Mouse (Mus musculus) limb, embryonic 12.5 days (tissue): ENCODE results near the gene Krt81. TPM values are rescaled to one million over a fixed set of nuclear protein-coding genes. Genes with fewer than 3 reads are reported as not detected.

Source experiments
- ATAC-seq: fragments of 200-750 bp; cut with Nextera tagmentation; 2 replicates; pipeline ENCODE4 v1.8.0; 2017; ENCODE audit warnings: low read depth, moderate TSS enrichment; ENCODE audit not compliant: insufficient number of reproducible peaks, insufficient read depth, low FRiP score, low TSS enrichment
- H3K27ac ChIP-seq: fragments of 300-500 bp; sonication (generic); 2 replicates; pipeline ENCODE4 v1.5.1; 2016; ENCODE audit warnings: mild to moderate bottlenecking, moderate library complexity
- H3K27me3 ChIP-seq: fragments of 300-500 bp; sonication (generic); 2 replicates; pipeline ENCODE4 v1.6.1; 2016; ENCODE audit warnings: mild to moderate bottlenecking, moderate library complexity
- H3K36me3 ChIP-seq: fragments of 300-500 bp; sonication (generic); 2 replicates; pipeline ENCODE4 v1.6.1; 2016; ENCODE audit warnings: mild to moderate bottlenecking, moderate library complexity
- H3K4me1 ChIP-seq: fragments of 300-500 bp; sonication (generic); replicated peaks from 2 replicates; pipeline ENCODE4 v1.6.1; 2016
- H3K4me2 ChIP-seq: fragments of 300-500 bp; sonication (generic); 2 replicates; pipeline ENCODE4 v1.6.1; 2016; ENCODE audit warnings: mild to moderate bottlenecking, moderate library complexity
- H3K4me3 ChIP-seq: fragments of 300-500 bp; sonication (generic); replicated peaks from 2 replicates; pipeline ENCODE4 v1.5.1; 2016; ENCODE audit warnings: mild to moderate bottlenecking
- H3K9ac ChIP-seq: fragments of 300-500 bp; sonication (generic); replicated peaks from 2 replicates; pipeline ENCODE4 v1.6.1; 2016; ENCODE audit warnings: mild to moderate bottlenecking, moderate library complexity
- H3K9me3 ChIP-seq: fragments of 300-500 bp; sonication (generic); 2 replicates; pipeline ENCODE4 v1.6.1; 2016; ENCODE audit warnings: mild to moderate bottlenecking, moderate library complexity
- WGBS: fragments of 180-500 bp; shearing (Covaris S2); methylation state at CpG from one replicate; pipeline ENCODE4 v1.1.7; 2016; 5-methylcytosine and 5-hydroxymethylcytosine counted together
- polyA plus RNA-seq: library from polyadenylated mRNA; unstranded; fragments of >200 nt; fragmentation: Nextera tagmentation; extraction: Ambion mirVana; gene quantifications from 2 replicates; pipeline ENCODE4 v1.2.1, GENCODE M21; 2016

Krt81 gene
- not detected in 2 replicates for polyA plus RNA-seq

GRCm38 (mm10) chr15:101463651-101464050 lies at the start of gene Krt81:
Gene Krt81, minus strand, starts transcription at chr15:101463751.
- ATAC-seq = no peak

GRCm38 (mm10) chr15:101508247-101508646 lies 44.7 kb upstream of the Krt81 start:
- Histone ChIP-seq H3K4me2 (no peak overlapping the region), H3K27ac (no peak overlapping the region), H3K4me3 (no peak overlapping the region), H3K4me1 (no peaks in the 10 kb centered on the region), H3K9ac (no peak overlapping the region), H3K27me3 (no peaks in the 10 kb centered on the region), H3K9me3 (no peaks in the 10 kb centered on the region), H3K36me3 (no peaks in the 10 kb centered on the region)
- 70% methylated on average over 9 of the region's 9 CpGs for WGBS
- no peak for ATAC-seq

More at GRCm38 (mm10) chr15:101463651-101464050, at the start of gene Krt81:
- H3K4me1 ChIP-seq = no peaks in the 10 kb centered on the region
- no peaks in the 10 kb centered on the region for H3K9me3 ChIP-seq
- H3K27ac ChIP-seq = no peak within 1 kb of the TSS
- H3K4me2 ChIP-seq = no peak within 1 kb of the TSS
- H3K27me3 ChIP-seq = peaks cover 6% of the 10 kb centered on the region; the same call in 1 of the 2 replicates
- no peaks in the 10 kb centered on the region for H3K36me3 ChIP-seq
- H3K4me3 ChIP-seq = no peak within 1 kb of the TSS
- WGBS = 75% methylated on average over 13 of the region's 13 CpGs
- no peak within 1 kb of the TSS for H3K9ac ChIP-seq

- Histone ChIP-seq H3K4me3 (no peak overlapping the region), H3K4me1 (no peaks in the 10 kb centered on the region), H3K9me3 (no peaks in the 10 kb centered on the region), H3K36me3 (no peaks in the 10 kb centered on the region), H3K9ac (no peak overlapping the region), H3K27me3 (peaks cover under 1% of the 10 kb centered on the region; the same call in 1 of the 2 replicates), H3K27ac (no peak overlapping the region), H3K4me2 (no peak overlapping the region)
- 60% methylated on average over 14 of the region's 14 CpGs for WGBS
- no peak for ATAC-seq
Observed at GRCm38 (mm10) chr15:101506896-101507758, 43.6 kb upstream of the Krt81 start.

GRCm38 (mm10) chr15:101497181-101497580 lies 33.6 kb upstream of the Krt81 start:
- H3K9me3 ChIP-seq = no peaks in the 10 kb centered on the region
- no peak overlapping the region for H3K27ac ChIP-seq
- H3K27me3 ChIP-seq = peaks cover 10% of the 10 kb centered on the region; the same call in 1 of the 2 replicates
- no peak for ATAC-seq
- no peaks in the 10 kb centered on the region for H3K36me3 ChIP-seq
- no peak overlapping the region for H3K9ac ChIP-seq
- 66% methylated on average over 2 of the region's 2 CpGs for whole genome bisulfite sequencing
- H3K4me1 ChIP-seq = peaks cover 16% of the 10 kb centered on the region; the same call in 1 of the 2 replicates
- no peak overlapping the region for H3K4me2 ChIP-seq
- H3K4me3 ChIP-seq = no peak overlapping the region

GRCm38 (mm10) chr15:101495266-101495665 lies 31.7 kb upstream of the Krt81 start:
- no peak overlapping the region for H3K27ac ChIP-seq
- H3K27me3 ChIP-seq = 0 out of 2 replicates have a peak, but pooled peaks cover 4% of the 10 kb centered on the region
- ATAC-seq = no peak
- H3K9me3 ChIP-seq = no peaks in the 10 kb centered on the region
- no peak overlapping the region for H3K4me3 ChIP-seq
- no peaks in the 10 kb centered on the region for H3K36me3 ChIP-seq
- H3K4me2 ChIP-seq = no peak overlapping the region
- WGBS = 82% methylated on average over 8 of the region's 8 CpGs
- H3K4me1 ChIP-seq = peaks cover 16% of the 10 kb centered on the region; the same call in 1 of the 2 replicates
- no peak overlapping the region for H3K9ac ChIP-seq

- Histone ChIP-seq H3K4me3 (no peak overlapping the region), H3K36me3 (no peaks in the 10 kb centered on the region), H3K27ac (no peak overlapping the region), H3K27me3 (0 out of 2 replicates have a peak, but pooled peaks cover 4% of the 10 kb centered on the region), H3K9me3 (no peaks in the 10 kb centered on the region), H3K4me2 (no peak overlapping the region), H3K9ac (no peak overlapping the region), H3K4me1 (peaks cover 16% of the 10 kb centered on the region; the same call in 1 of the 2 replicates)
- no peak for ATAC-seq
- 33% methylated on average over 1 of the region's 1 CpGs for WGBS
Observed at GRCm38 (mm10) chr15:101494203-101494602, 30.7 kb upstream of the Krt81 start.

GRCm38 (mm10) chr15:101493713-101494112 lies 30.2 kb upstream of the Krt81 start:
- Histone ChIP-seq H3K4me2 (no peak overlapping the region), H3K27me3 (0 out of 2 replicates have a peak, but pooled peaks cover 4% of the 10 kb centered on the region), H3K4me1 (peaks cover 16% of the 10 kb centered on the region; the same call in 1 of the 2 replicates), H3K27ac (no peak overlapping the region), H3K9me3 (no peaks in the 10 kb centered on the region), H3K4me3 (no peak overlapping the region), H3K9ac (no peak overlapping the region), H3K36me3 (no peaks in the 10 kb centered on the region)
- ATAC-seq = no peak
- 88% methylated on average over 6 of the region's 6 CpGs for WGBS

GRCm38 (mm10) chr15:101492718-101493117 lies 29.2 kb upstream of the Krt81 start:
- Histone ChIP-seq H3K4me1 (peaks cover 16% of the 10 kb centered on the region; the same call in 1 of the 2 replicates), H3K4me2 (no peak overlapping the region), H3K9ac (no peak overlapping the region), H3K27me3 (0 out of 2 replicates have a peak, but pooled peaks cover 4% of the 10 kb centered on the region), H3K27ac (no peak overlapping the region), H3K36me3 (no peaks in the 10 kb centered on the region), H3K9me3 (no peaks in the 10 kb centered on the region), H3K4me3 (no peak overlapping the region)
- no peak for ATAC-seq
- WGBS = 48% methylated on average over 8 of the region's 8 CpGs

GRCm38 (mm10) chr15:101491431-101491830 lies 27.9 kb upstream of the Krt81 start, which contains the start of gene Krt83:
Gene Krt83, minus strand, starts transcription at chr15:101491512.
- H3K4me2 ChIP-seq = no peak within 1 kb of the TSS
- ATAC-seq = no peak
- H3K9me3 ChIP-seq = no peaks in the 10 kb centered on the region
- no peaks in the 10 kb centered on the region for H3K27me3 ChIP-seq
- no peak within 1 kb of the TSS for H3K27ac ChIP-seq
- WGBS = 56% methylated on average over 6 of the region's 6 CpGs
- H3K4me3 ChIP-seq = no peak within 1 kb of the TSS
- H3K4me1 ChIP-seq = peaks cover 16% of the 10 kb centered on the region; the same call in 1 of the 2 replicates
- H3K9ac ChIP-seq = no peak within 1 kb of the TSS
- H3K36me3 ChIP-seq = no peaks in the 10 kb centered on the region

- H3K4me2 ChIP-seq = no peak overlapping the region
- H3K27ac ChIP-seq = no peak overlapping the region
- WGBS = 80% methylated on average over 11 of the region's 11 CpGs
- 0 out of 2 replicates have a peak, but pooled peaks cover 5% of the 10 kb centered on the region for H3K27me3 ChIP-seq
- H3K9ac ChIP-seq = no peak overlapping the region
- H3K4me3 ChIP-seq = no peak overlapping the region
- ATAC-seq = no peak
- H3K4me1 ChIP-seq = peaks cover 5% of the 10 kb centered on the region; the same call in 1 of the 2 replicates
- no peaks in the 10 kb centered on the region for H3K36me3 ChIP-seq
- no peaks in the 10 kb centered on the region for H3K9me3 ChIP-seq
Observed at GRCm38 (mm10) chr15:101485911-101486635, 22.5 kb upstream of the Krt81 start.

- H3K9ac ChIP-seq = no peak overlapping the region
- H3K27ac ChIP-seq = no peak overlapping the region
- H3K36me3 ChIP-seq = no peaks in the 10 kb centered on the region
- H3K4me1 ChIP-seq = peaks cover 5% of the 10 kb centered on the region; the same call in 1 of the 2 replicates
- ATAC-seq = no peak
- WGBS = 54% methylated on average over 1 of the region's 1 CpGs
- no peaks in the 10 kb centered on the region for H3K9me3 ChIP-seq
- H3K4me2 ChIP-seq = no peak overlapping the region
- H3K4me3 ChIP-seq = no peak overlapping the region
- H3K27me3 ChIP-seq = peaks cover 12% of the 10 kb centered on the region
Observed at GRCm38 (mm10) chr15:101484939-101485338, 21.4 kb upstream of the Krt81 start.
